Mouse (Mus musculus): ENCODE data around the gene Gale.

The Gale gene

DNA sequence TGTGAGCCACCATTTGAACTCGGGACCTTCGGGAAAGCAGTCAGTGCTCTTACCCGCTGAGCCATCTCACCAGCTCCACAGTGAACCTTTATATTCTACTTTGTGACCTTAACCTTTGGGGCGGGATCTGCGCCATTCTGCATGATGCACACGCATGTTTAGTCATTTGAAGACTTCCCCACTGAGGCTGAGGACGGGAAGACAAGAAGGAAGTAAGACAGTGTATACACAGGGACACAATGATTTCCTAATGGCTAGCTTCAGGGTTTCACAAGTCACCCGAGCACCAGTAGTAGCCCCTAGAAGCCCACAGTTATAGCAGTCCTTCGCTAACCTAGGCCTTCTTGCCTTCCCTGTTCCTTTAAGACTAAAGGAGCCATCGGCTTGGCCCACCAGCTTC is 17.8 kb upstream of the Gale start:
- no peak for DNase-seq

DNA sequence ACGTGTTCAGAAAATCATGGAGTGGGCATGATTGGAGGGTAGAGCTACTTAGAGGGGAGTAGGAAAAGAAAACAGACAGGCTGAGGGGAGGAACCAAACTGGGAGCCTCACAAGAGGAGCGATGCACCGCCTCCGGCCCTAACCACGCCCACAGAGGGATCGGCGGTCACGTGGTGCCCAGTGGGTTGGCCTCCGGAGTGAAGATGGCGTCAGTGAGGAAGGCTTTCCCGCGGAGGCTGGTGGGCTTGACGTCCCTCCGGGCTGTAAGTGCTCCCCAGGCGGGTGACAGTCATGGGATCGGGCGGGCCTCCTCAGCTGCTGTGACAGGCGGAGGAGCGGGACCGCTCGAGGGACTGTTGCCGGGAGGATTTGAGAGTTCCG is 17.3 kb upstream of the Gale start, which contains the start of gene Hmgcl:
Hmgcl (plus strand) TSS at position 171 of the 381 bp plus-strand sequence.
- peak; percentile 96 to 97 for DNase-seq

GRCm38 (mm10) chr4:135946659-135947301 is 16.7 kb upstream of the Gale start:
- no peak for DNase-seq

DNA sequence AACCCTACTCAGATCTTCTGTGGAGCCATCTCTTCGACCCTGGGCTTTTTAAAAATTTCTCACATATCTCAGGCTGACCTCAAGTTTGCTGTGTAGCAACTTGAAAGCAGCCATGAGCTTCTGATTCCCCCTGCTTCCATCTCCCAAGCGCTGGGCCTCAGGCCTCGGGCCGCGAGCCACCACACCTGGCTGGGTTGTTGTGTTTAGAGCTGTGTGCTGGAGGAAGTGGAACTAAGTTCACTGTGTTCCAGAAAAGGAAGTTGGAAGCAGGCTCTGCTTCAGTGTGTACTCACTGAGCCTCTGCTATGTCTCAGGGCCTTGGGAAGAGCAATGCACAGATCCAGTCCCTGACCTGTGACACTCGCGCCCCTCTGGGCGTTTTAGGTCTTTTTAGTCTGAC is 15.4 kb upstream of the Gale start:
- DNase-seq: no peak

DNA sequence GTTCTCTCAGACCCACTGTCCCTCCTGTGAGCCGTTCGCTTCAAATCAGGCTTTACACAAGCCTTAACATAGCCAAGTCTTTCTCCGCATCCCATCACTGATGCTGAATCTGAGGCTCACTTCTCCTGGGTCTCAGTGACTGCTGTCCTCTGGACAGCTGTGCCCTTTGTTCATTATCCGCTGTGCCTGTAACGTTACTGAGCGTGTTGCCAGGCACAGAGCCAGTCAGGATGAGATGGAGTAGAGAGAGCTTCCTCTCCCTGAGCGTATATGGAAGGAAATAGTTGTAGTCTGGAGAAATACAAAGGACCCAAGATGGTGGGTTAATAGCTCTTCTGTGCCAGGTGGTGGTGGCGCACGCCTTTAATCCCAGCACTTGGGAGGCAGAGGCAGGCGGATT is 14.1 kb upstream of the Gale start:
- peak; percentile 46 to 61 for DNase-seq

DNA sequence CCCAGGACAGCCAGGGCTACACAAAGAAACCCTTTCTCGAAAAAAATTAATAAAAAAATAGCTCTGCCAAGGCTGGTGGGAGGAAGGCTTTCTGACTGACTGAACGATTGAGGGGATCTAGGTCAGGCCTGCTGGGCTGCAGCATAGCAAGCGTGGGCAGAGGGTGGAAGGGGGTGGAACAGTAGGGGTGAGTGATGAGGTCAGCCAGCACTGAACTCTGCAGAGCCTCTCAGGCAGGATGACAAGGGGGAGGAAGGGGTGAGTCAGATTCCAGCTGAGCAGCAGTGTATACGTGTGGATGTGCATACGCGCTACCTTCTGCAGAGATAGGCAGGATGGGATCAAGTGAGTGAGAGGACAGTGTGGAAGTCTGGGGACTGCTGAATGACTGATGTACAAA is 13.6 kb upstream of the Gale start:
- DNase-seq: no peak

GRCm38 (mm10) chr4:135950365-135950764 is 13.2 kb upstream of the Gale start:
- DNase-seq: no peak

DNA sequence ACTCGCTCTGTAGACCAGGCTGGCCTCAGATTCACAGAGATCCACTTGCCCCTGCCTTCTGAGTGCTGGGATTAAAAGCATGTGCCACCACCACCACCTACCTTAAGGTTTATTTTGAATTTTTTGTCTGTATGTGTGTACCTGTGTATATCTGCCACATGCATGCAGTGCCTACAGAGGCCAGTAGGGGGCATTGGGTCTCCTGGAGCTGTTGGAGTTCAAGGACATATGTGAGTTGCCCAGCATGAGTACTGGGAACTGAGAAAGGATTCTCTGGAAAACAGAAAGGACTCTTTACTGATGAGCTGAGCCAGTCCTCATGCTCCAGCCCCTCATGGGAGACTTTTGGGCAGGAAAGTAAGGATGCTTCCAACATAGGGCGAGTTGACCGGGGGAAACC is 12.0 kb upstream of the Gale start:
- no peak for DNase-seq

GRCm38 (mm10) chr4:135953179-135953578 is 10.3 kb upstream of the Gale start:
- DNase-seq: no peak

DNA sequence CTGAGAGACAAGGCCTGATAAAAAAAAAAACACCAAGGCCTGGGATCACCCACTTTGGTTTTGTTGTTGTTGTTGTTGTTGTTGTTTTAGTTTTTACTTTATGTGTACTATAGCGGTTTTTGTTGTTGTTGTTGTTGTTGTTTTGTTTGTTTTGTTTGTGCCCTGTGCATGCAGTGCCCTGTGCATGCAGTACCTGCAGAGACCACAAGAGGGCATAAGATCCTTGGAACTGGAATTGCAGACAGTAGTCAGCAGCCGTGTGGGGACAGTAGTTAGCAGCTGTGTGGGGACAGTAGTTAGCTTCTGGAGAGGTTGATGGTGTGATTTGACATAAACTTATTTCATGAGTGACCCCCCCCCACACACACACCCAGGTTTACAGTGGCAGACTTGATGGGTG is 9.3 kb upstream of the Gale start:
- peak; percentile 49 to 82 for DNase-seq

DNA sequence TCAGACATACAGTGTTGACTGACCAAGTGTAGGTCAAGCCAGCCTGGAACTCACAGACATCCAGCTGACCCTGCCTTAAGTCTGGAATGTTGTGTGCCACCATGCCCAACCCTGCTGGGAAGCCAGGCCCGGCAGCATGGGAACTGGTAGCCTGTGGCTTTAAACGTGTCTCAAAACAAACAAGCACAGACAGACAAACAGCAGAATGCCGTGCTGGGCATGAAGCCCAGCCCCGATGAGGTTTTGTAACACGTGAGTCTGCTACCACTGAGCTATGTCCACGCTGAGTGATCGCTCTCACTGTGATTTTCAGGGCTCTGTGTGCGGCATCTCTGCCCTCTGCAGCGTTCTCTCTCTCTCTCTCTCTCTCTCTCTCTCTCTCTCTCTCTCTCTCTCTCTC is 7.6 kb upstream of the Gale start:
- DNase-seq: no peak

GRCm38 (mm10) chr4:135958354-135958753 is 5.2 kb upstream of the Gale start:
- peak in 1 of 2 experiments; percentile 51 for DNase-seq

DNA sequence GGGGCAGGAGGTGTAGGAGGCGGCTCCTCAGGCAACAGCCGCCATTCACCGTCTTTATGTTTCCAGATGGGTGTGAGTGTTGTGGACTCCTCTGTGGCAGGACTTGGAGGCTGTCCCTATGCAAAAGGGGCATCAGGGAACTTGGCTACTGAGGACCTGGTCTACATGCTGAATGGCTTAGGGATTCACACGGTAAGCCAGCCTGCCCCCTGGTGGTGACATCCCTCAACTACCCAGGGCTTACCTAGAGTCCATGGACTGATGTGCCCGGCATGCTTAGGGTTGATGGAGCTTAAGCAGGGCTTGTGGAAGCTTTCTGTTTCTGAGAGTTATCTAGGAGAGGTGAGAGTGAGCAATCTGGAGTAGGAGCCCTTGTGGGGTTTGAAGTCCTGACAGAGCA is 2.8 kb upstream of the Gale start:
- DNase-seq: peak; percentile 72 to 86

DNA sequence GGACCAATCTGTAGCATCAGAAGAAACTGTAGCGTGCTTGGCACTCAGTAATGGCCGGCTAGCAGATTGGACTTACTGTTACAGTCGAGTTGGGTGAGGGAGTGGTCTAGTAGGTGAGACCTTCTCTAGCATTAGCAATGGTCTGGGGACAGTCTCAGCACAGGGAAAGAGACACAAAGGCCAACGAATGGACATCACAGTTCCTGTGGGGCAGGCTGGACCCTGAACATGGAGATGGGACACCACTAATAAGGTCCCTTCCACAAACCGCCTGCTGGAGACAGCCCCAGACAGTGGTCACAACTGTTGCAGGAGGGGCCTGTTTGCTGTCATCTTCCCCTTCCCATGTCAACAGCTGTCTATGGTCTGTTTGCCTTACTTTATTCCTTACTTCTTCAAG is 1.8 kb upstream of the Gale start:
- DNase-seq: no peak

DNA sequence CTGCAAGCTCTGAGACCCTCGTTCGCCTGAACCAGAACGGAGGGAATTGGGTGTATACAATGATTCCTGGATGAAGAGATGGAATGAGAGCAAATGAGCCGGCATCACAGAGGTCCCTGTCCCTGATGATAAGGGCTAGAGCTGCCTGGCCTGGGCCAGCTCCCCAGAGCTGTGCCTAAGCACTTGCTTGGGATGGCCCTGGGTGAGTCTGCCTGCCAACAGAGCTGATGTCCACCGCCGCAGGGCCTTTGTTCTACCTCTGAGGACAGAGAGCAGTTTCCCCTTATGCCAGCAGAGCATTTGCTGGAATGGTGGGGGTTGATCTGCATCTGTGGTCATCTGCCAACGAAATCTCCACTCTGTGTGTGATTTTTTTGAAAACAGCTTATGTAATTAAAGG is 1.3 kb upstream of the Gale start:
- DNase-seq: no peak

GRCm38 (mm10) chr4:135962946-135963345 is 581 bp upstream of the Gale start:
- DNase-seq: no peak

DNA sequence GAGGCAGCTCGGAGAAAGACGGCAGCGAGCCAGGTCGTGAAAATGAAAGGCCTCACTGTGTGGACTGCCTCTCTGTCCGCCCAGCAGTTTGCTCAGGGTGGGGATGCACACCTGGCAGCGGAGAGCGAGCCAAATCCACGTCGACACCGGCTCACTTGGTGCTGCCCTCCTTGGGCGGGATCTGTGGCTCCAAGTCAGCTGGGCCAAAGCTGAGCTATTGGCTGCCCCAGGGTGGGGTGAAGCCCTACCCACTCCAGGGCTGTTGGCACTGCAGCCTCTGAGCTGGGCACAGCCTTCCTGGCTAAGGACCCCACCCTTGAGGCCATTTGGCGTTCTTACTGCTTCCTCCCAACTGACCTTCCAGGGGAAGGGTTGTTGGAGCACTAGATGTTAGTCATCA is 899 bp downstream of the Gale start:
- peak; percentile 80 to 90 for DNase-seq

DNA sequence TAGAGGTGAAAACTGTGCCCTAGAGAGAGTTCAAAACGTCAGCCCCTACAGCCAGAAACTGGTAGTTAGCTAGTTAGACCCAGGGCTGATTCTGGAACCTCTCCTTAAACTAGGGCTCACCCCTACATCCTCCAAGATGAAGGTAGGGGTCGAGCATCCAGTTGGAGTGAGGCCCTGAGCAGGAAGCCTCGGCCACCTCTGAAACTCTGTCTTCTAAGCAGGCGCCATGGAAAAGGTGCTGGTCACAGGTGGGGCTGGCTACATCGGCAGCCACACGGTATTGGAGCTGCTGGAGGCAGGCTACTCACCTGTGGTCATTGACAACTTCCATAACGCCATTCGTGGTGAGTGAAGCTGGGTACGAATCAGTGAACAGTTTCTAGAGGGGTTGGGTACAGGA is 1.6 kb downstream of the Gale start:
- DNase-seq: no peak

- DNase-seq: no peak
These were observed 2.8 kb downstream of the Gale start for GRCm38 (mm10) chr4:135966283-135966682.

- no peak for DNase-seq
These were observed 3.7 kb downstream of the Gale start for GRCm38 (mm10) chr4:135967086-135967760.

DNA sequence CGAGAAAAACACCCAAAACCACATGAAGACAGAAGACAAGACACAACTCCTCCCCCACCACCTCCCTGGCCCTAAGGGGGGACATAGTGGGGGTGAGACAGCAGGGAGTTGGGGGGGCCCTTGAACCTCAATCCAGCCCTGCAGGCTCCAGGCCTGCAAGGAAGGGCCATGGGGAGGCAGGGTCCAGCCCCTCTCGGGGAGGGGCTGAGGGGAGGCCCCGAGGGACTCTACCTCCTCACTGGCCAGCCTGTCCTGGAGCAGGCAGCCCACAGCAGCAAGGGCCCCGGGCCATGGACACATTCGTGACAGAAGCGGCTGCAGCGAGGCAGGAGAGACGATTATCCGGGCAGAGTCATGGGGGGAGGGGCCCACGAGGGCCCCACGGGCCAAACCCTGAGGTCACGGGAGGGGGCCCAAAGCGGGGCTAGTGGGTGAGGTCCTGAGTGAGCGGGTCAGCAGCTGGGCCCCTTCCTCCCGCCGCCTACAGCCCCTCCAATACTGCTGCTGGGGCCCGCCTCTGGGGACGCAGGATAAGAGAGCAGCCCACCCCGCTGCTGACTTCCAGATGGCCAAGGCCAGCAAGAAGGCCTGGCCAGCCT is 4.8 kb downstream of the Gale start:
- no peak for DNase-seq

DNA sequence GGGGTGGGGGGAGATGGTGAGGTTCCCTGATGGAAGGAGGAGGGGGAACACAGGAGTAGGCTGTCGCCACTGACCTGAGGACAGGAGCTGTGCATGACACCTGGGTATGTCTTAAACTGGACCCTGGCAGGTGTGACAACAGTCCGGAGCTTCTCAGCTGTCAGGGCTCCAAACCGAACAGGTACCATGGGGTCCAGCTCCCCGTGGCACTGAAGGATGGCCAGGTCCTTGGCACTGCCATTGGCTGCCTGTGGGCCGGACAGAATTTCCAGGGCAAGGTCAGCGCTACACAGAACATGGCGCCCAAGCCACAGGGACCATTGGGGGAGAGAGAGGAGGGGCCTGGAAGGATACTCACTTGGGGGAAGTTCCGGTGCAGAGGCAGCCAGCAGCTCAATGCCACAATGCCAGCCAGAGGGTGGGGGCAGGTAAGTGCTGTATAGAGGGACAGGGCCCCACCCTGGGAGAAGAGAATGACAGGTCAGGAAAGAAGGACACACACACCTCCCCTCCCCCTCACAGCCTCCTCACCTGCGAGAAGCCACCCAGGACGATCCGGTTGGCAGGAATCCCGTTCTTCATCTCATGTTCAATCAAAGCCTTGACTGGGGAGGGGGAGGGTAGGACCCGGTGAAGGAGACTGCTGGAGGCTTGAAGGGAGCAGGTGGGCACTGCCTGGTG is 5.7 kb downstream of the Gale start:
- no peak for DNase-seq

GRCm38 (mm10) chr4:135970585-135970984 is 7.1 kb downstream of the Gale start:
- no peak for DNase-seq

Data from lung, postnatal 4 days (tissue).